Mouse (Mus musculus) Patski (cell line): ENCODE results near the gene Nms. TPM values are rescaled to one million over a fixed set of nuclear protein-coding genes. Genes with fewer than 3 reads are reported as not detected.

Source experiments
- ATAC-seq: fragments of 100-300 bp; one replicate; pipeline ENCODE4 v1.8.0; 2021
- CTCF ChIA-PET: fragments of 350-600 bp; sonication (Branson Sonifier 250); formaldehyde crosslinking; loops from one replicate; lab custom pipeline; 2022; ENCODE audit warnings: inconsistent platforms; lab: Charles Lee
- POLR2A ChIA-PET: fragments of 350-600 bp; sonication (Branson Sonifier 250); formaldehyde crosslinking; loops from one replicate; lab custom pipeline; 2022; ENCODE audit warnings: antibody characterized with exemption, inconsistent platforms; lab: Charles Lee
- DNase-seq: peaks from one replicate; pipeline ENCODE4 v3.0.0-alpha.2; 2011; ENCODE audit warnings: low read depth, low spot score
- H3K27me3 ChIP-seq: fragments of 371-371 bp; one replicate; pipeline ENCODE4 v1.5.1; 2021
- CTCF ChIP-seq: fragments of 100-300 bp; IDR thresholded peaks from one replicate; pipeline ENCODE4 v1.5.1; 2021
- in situ Hi-C: fragments of 300-500 bp; cut with MboI; formaldehyde crosslinking; loops from 3 replicates; pipeline ENCODE4 v1.11.1; 2018; ENCODE audit warnings: low pct_unique_long_range_greater_than_20kb, mixed read lengths
- polyA plus RNA-seq: library from polyadenylated mRNA; unstranded; gene quantifications from one replicate; pipeline ENCODE4 v1.2.3, GENCODE M21; 2021

The Nms gene
- polyA plus RNA-seq, 1 experiment from 2014 or later, result not detected

GRCm38 (mm10) chr1:38939608-38940007 is 659 bp downstream of the Nms start:
- no peak for DNase-seq
- ChIA-PET POLR2A (no interaction called here), CTCF (no interaction called here)
- in situ Hi-C loops, result no loop called here
- no peak for ATAC-seq
- peaks cover 28% of the 10 kb centered on the region for H3K27me3 ChIP-seq
- TF ChIP-seq CTCF, result no peak

GRCm38 (mm10) chr1:38956457-38956856 is 17.5 kb downstream of the Nms start:
- ATAC-seq (no peak), DNase-seq (no peak)
- no peak for TF ChIP-seq CTCF
- CTCF ChIA-PET, result no interaction called here
- POLR2A ChIA-PET, result no interaction called here
- in situ Hi-C loops, result no loop called here
- peaks cover 18% of the 10 kb centered on the region for H3K27me3 ChIP-seq

- ATAC-seq, result no peak
- CTCF ChIA-PET, result no interaction called here
- POLR2A ChIA-PET, result no interaction called here
- peaks cover 16% of the 10 kb centered on the region for H3K27me3 ChIP-seq
- DNase-seq, result no peak
- in situ Hi-C loops, result no loop called here
- no peak for TF ChIP-seq CTCF
These were observed 30.2 kb downstream of the Nms start for GRCm38 (mm10) chr1:38969116-38969515.

GRCm38 (mm10) chr1:38971712-38972111 is 32.8 kb downstream of the Nms start:
- no peak for ATAC-seq
- CTCF ChIA-PET, result interaction anchor here (1.0 to 1.2 kb wide), 2 partner anchors 9 to 12 kb away, joined by 3 read pairs; no protein-coding TSS in a partner anchor
- in situ Hi-C loops, result no loop called here
- no peak for TF ChIP-seq CTCF
- DNase-seq, result no peak
- H3K27me3 ChIP-seq, result no peaks in the 10 kb centered on the region
- POLR2A ChIA-PET, result no interaction called here

GRCm38 (mm10) chr1:38972986-38973592 is 34.1 kb downstream of the Nms start:
- in situ Hi-C loops, result no loop called here
- DNase-seq, result no peak
- ATAC-seq, result no peak
- ChIA-PET POLR2A (no interaction called here), CTCF (no interaction called here)
- no peak for TF ChIP-seq CTCF
- no peaks in the 10 kb centered on the region for H3K27me3 ChIP-seq

- DNase-seq, result no peak
- ATAC-seq, result peak; percentile 35
- ChIA-PET POLR2A (no interaction called here), CTCF (interaction anchor here (1.4 kb wide), 1 partner anchor 17 kb away, joined by 3 read pairs; no protein-coding TSS in a partner anchor)
- in situ Hi-C loops, result no loop called here
- TF ChIP-seq CTCF, result no peak
- H3K27me3 ChIP-seq, result no peaks in the 10 kb centered on the region
These were observed 41.0 kb downstream of the Nms start for GRCm38 (mm10) chr1:38979953-38980352.

- POLR2A ChIA-PET, result no interaction called here
- in situ Hi-C loops, result no loop called here
- TF ChIP-seq CTCF, result no peak
- DNase-seq (no peak), ATAC-seq (no peak)
- CTCF ChIA-PET, result interaction anchor here (1.0 to 1.2 kb wide), 2 partner anchors 12 to 497 kb away, joined by 3 to 5 read pairs; no protein-coding TSS in a partner anchor
- no peaks in the 10 kb centered on the region for H3K27me3 ChIP-seq
These were observed 44.9 kb downstream of the Nms start for GRCm38 (mm10) chr1:38983870-38984269.

- ATAC-seq, result no peak
- no peaks in the 10 kb centered on the region for H3K27me3 ChIP-seq
- in situ Hi-C loops, result no loop called here
- ChIA-PET POLR2A (no interaction called here), CTCF (no interaction called here)
- no peak for TF ChIP-seq CTCF
- DNase-seq, result no peak
These were observed 46.4 kb downstream of the Nms start, which contains the start of gene Pdcl3 for GRCm38 (mm10) chr1:38985308-38985707. Gene Pdcl3 (plus strand): TSS chr1:38985608.

- peak; percentile 99 for ATAC-seq
- in situ Hi-C loops, result no loop called here
- no peak for TF ChIP-seq CTCF
- CTCF ChIA-PET, result no interaction called here
- peak; percentile 79 for DNase-seq
- no peaks in the 10 kb centered on the region for H3K27me3 ChIP-seq
- POLR2A ChIA-PET, result interaction anchor here (1.4 kb wide), 1 partner anchor 382 kb away, joined by 3 read pairs; no protein-coding TSS in a partner anchor
These were observed 48.3 kb downstream of the Nms start for GRCm38 (mm10) chr1:38987080-38987864.

GRCm38 (mm10) chr1:38987865-38988211 is 48.9 kb downstream of the Nms start:
- ChIA-PET POLR2A (interaction anchor here (1.4 kb wide), 1 partner anchor 382 kb away, joined by 3 read pairs; no protein-coding TSS in a partner anchor), CTCF (no interaction called here)
- in situ Hi-C loops, result no loop called here
- no peaks in the 10 kb centered on the region for H3K27me3 ChIP-seq
- peak; percentile 68 for ATAC-seq
- DNase-seq, result no peak
- TF ChIP-seq CTCF, result no peak

GRCm38 (mm10) chr1:38988357-38988756 is 49.4 kb downstream of the Nms start:
- ChIA-PET CTCF (no interaction called here), POLR2A (interaction anchor here (1.4 kb wide), 1 partner anchor 381 kb away, joined by 3 read pairs; no protein-coding TSS in a partner anchor)
- no peak for TF ChIP-seq CTCF
- in situ Hi-C loops, result no loop called here
- ATAC-seq (no peak), DNase-seq (no peak)
- H3K27me3 ChIP-seq, result no peaks in the 10 kb centered on the region
